Mouse (Mus musculus): ENCODE measurements at regions not wholly inside any gene's neighbourhood (a gene's known extent, or its start where the extent isn't known, plus 50 kb on each side); places are given as distances from the start of the nearest gene placed in this dataset.

DNA sequence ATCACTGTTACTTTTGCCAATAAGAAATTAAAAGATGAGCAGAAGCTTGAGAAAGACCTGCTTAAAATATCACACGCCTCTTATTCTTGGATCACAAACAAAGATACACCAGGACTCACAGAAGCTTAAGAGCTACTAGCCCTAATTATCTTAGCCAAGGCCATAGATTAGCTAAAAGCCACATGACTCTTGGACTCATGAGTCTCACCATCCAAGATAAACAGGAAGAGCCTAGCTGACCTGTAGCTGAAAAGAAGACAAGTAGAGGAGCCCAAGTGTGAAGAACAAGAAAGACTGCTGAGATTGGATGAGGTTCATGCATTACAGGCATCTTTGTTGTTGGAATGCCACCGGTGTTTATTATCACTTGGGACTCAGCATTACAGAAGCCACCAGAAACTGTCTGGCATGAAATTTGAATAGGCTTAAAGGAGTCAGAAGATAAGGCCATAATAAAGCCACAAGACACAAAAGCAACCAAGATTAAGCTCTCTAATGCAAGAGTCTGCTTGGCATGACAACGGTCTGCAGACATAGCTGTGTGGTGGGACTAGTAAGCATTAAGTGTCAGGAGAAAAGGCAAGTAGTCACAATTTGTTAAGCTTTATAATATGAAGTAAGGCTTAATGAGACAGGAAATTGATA lies 63.8 kb upstream of the Asb5 start:
- H3K4me2 ChIP-seq (ENCODE audit: low read depth, low read length, poor library complexity, severe bottlenecking) = no peak overlapping the region
- no peaks in the 10 kb centered on the region for H3K27me3 ChIP-seq (ENCODE audit: insufficient read depth, low read length)
- no peaks in the 10 kb centered on the region for H3K36me3 ChIP-seq (ENCODE audit: insufficient read depth, low read length)
- TF ChIP-seq CTCF (IDR thresholded peaks at IDR 0.05) = no peak
- no peaks in the 10 kb centered on the region for H3K4me1 ChIP-seq (ENCODE audit: insufficient read depth, low read length)
- no peak overlapping the region for H3K27ac ChIP-seq (ENCODE audit: low read depth, low read length)
- no peak overlapping the region for H3K9ac ChIP-seq (replicated peaks; ENCODE audit: low read length, poor library complexity, severe bottlenecking)
- DNase-seq (ENCODE audit: low spot score) (no peak), ATAC-seq (ENCODE audit: low FRiP score) (no peak)
- 64% methylated on average over 3 of the region's 3 CpGs for WGBS
- H3K9me3 ChIP-seq (ENCODE audit: low read length) = no peaks in the 10 kb centered on the region
- no peak overlapping the region for H3K4me3 ChIP-seq (ENCODE audit: low read depth, low read length)
